Mouse (Mus musculus): ENCODE results near the gene Cldn1. TPM values are rescaled to one million over a fixed set of nuclear protein-coding genes. Genes with fewer than 3 reads are reported as not detected.

Cldn1 gene
- polyA plus RNA-seq (2012; rRNA removed): 0.21 and 0.23 TPM in 2 replicates

- TF ChIP-seq POLR2A (IDR thresholded peaks at IDR 0.05; ENCODE audit: low read depth, low read length) (no peak), CTCF (IDR thresholded peaks at IDR 0.05; ENCODE audit: extremely low read depth, insufficient read depth, insufficient read length, insufficient replicate concordance) (peak; percentile 31; the same call in 1 of the 2 replicates)
- WGBS: 9% methylated on average over 33 of the region's 33 CpGs
- Histone ChIP-seq H3K27me3 (ENCODE audit: control insufficient read depth, insufficient read depth, low read length) (no peaks in the 10 kb centered on the region; the same call in 1 of the 2 replicates), H3K27ac (ENCODE audit: insufficient read depth, low read length) (no peak within 1 kb of the TSS), H3K4me3 (ENCODE audit: extremely low read depth, insufficient read depth, insufficient read length) (peak within 1 kb of the TSS; percentile 12; the same call in 1 of the 2 replicates), H3K4me1 (ENCODE audit: control insufficient read depth, insufficient read depth, insufficient read length) (no peaks in the 10 kb centered on the region), H3K36me3 (ENCODE audit: control insufficient read depth, insufficient read depth, low read length) (no peaks in the 10 kb centered on the region)
- peak in 1 of 2 experiments; percentile 26 for DNase-seq (ENCODE audit: low read depth in 1 of 2, low spot score in 2 of 2)
Observed at GRCm38 (mm10) chr16:26371325-26372053, at the start of gene Cldn1. TSS of gene Cldn1 (minus strand) at chr16:26371841.

- no peaks in the 10 kb centered on the region for H3K4me1 ChIP-seq (ENCODE audit: control insufficient read depth, insufficient read depth, insufficient read length)
- H3K27ac ChIP-seq (ENCODE audit: insufficient read depth, low read length): no peak overlapping the region
- no peak for DNase-seq (ENCODE audit: low read depth in 1 of 2, low spot score in 2 of 2)
- no peak overlapping the region for H3K4me3 ChIP-seq (ENCODE audit: extremely low read depth, insufficient read depth, insufficient read length)
- no peak for TF ChIP-seq CTCF (IDR thresholded peaks at IDR 0.05; ENCODE audit: extremely low read depth, insufficient read depth, insufficient read length, insufficient replicate concordance)
- no peak for TF ChIP-seq POLR2A (IDR thresholded peaks at IDR 0.05; ENCODE audit: low read depth, low read length)
- H3K36me3 ChIP-seq (ENCODE audit: control insufficient read depth, insufficient read depth, low read length): no peaks in the 10 kb centered on the region
- WGBS: 85% methylated on average over 3 of the region's 3 CpGs
- H3K27me3 ChIP-seq (ENCODE audit: control insufficient read depth, insufficient read depth, low read length): no peaks in the 10 kb centered on the region
Observed at GRCm38 (mm10) chr16:26418616-26419015, 47.0 kb upstream of the Cldn1 start.

DNA sequence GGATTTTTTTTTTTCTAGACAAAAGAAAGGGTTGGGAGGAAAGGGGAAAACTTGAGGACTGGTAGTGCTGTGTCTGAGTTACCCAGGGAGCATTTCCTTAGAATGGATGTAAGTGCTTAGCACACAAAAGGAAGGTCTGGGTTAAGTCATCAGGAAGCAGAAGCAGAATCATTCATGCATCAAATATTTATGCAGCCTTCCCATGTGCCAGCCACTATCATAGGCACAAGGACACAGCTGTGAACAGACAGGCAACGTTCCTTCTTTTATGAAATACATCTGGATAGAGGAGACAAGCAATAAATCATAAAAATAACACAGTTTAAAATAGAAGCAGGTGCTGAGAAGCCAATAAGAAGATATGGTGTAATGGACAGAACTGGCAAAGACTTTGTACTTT is 32.4 kb upstream of the Cldn1 start:
- Histone ChIP-seq H3K36me3 (ENCODE audit: control insufficient read depth, insufficient read depth, low read length) (no peaks in the 10 kb centered on the region), H3K4me3 (ENCODE audit: extremely low read depth, insufficient read depth, insufficient read length) (no peak overlapping the region), H3K27me3 (ENCODE audit: control insufficient read depth, insufficient read depth, low read length) (no peaks in the 10 kb centered on the region), H3K4me1 (ENCODE audit: control insufficient read depth, insufficient read depth, insufficient read length) (no peaks in the 10 kb centered on the region), H3K27ac (ENCODE audit: insufficient read depth, low read length) (no peak overlapping the region)
- no peak for DNase-seq (ENCODE audit: low read depth in 1 of 2, low spot score in 2 of 2)
- TF ChIP-seq CTCF (IDR thresholded peaks at IDR 0.05; ENCODE audit: extremely low read depth, insufficient read depth, insufficient read length, insufficient replicate concordance): no peak
- no peak for TF ChIP-seq POLR2A (IDR thresholded peaks at IDR 0.05; ENCODE audit: low read depth, low read length)
- 24% methylated on average over 1 of the region's 1 CpGs for WGBS

- H3K4me3 ChIP-seq (ENCODE audit: extremely low read depth, insufficient read depth, insufficient read length): no peak overlapping the region
- H3K27ac ChIP-seq (ENCODE audit: insufficient read depth, low read length): no peak overlapping the region
- no peaks in the 10 kb centered on the region for H3K4me1 ChIP-seq (ENCODE audit: control insufficient read depth, insufficient read depth, insufficient read length)
- H3K36me3 ChIP-seq (ENCODE audit: control insufficient read depth, insufficient read depth, low read length): no peaks in the 10 kb centered on the region
- no peak for DNase-seq (ENCODE audit: low read depth in 1 of 2, low spot score in 2 of 2)
- no peaks in the 10 kb centered on the region for H3K27me3 ChIP-seq (ENCODE audit: control insufficient read depth, insufficient read depth, low read length)
- TF ChIP-seq CTCF (IDR thresholded peaks at IDR 0.05; ENCODE audit: extremely low read depth, insufficient read depth, insufficient read length, insufficient replicate concordance) (no peak), POLR2A (IDR thresholded peaks at IDR 0.05; ENCODE audit: low read depth, low read length) (no peak)
- WGBS: 58% methylated on average over 3 of the region's 3 CpGs
Observed at GRCm38 (mm10) chr16:26400971-26401370, 29.3 kb upstream of the Cldn1 start.

DNA sequence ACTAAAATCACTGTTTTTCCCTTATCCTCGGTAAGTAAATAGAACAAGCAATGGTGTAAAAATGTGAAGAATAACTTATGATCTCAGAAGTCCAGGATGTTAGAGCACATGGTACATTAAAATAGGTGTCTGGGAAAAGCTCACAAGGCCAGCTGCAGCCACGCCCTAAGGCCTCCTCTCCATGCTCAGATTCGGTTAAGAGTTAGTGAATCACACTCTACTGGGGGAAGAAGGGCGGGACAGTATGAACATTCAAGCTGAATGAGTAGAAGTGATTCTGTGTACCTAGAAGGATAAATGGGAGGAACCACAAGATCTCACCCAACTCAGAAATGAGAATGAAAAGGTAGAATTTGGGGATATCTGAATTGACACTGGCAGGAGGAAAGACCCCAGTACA is 28.9 kb upstream of the Cldn1 start:
- Histone ChIP-seq H3K36me3 (ENCODE audit: control insufficient read depth, insufficient read depth, low read length) (no peaks in the 10 kb centered on the region), H3K4me1 (ENCODE audit: control insufficient read depth, insufficient read depth, insufficient read length) (no peaks in the 10 kb centered on the region), H3K27me3 (ENCODE audit: control insufficient read depth, insufficient read depth, low read length) (no peaks in the 10 kb centered on the region), H3K4me3 (ENCODE audit: extremely low read depth, insufficient read depth, insufficient read length) (no peak overlapping the region), H3K27ac (ENCODE audit: insufficient read depth, low read length) (no peak overlapping the region)
- TF ChIP-seq POLR2A (IDR thresholded peaks at IDR 0.05; ENCODE audit: low read depth, low read length) (no peak), CTCF (IDR thresholded peaks at IDR 0.05; ENCODE audit: extremely low read depth, insufficient read depth, insufficient read length, insufficient replicate concordance) (no peak)
- WGBS: 84% methylated on average over 4 of the region's 4 CpGs
- DNase-seq (ENCODE audit: low read depth in 1 of 2, low spot score in 2 of 2): no peak

GRCm38 (mm10) chr16:26390936-26391335 is 19.3 kb upstream of the Cldn1 start:
- DNase-seq (ENCODE audit: low read depth in 1 of 2, low spot score in 2 of 2): no peak
- TF ChIP-seq CTCF (IDR thresholded peaks at IDR 0.05; ENCODE audit: extremely low read depth, insufficient read depth, insufficient read length, insufficient replicate concordance): no peak
- no peak for TF ChIP-seq POLR2A (IDR thresholded peaks at IDR 0.05; ENCODE audit: low read depth, low read length)
- WGBS: 84% methylated on average over 4 of the region's 4 CpGs
- no peaks in the 10 kb centered on the region for H3K36me3 ChIP-seq (ENCODE audit: control insufficient read depth, insufficient read depth, low read length)
- H3K4me1 ChIP-seq (ENCODE audit: control insufficient read depth, insufficient read depth, insufficient read length): no peaks in the 10 kb centered on the region
- no peak overlapping the region for H3K4me3 ChIP-seq (ENCODE audit: extremely low read depth, insufficient read depth, insufficient read length)
- no peak overlapping the region for H3K27ac ChIP-seq (ENCODE audit: insufficient read depth, low read length)
- H3K27me3 ChIP-seq (ENCODE audit: control insufficient read depth, insufficient read depth, low read length): no peaks in the 10 kb centered on the region

- DNase-seq (ENCODE audit: low read depth in 1 of 2, low spot score in 2 of 2): no peak
- TF ChIP-seq POLR2A (IDR thresholded peaks at IDR 0.05; ENCODE audit: low read depth, low read length): no peak
- TF ChIP-seq CTCF (IDR thresholded peaks at IDR 0.05; ENCODE audit: extremely low read depth, insufficient read depth, insufficient read length, insufficient replicate concordance): no peak
- 81% methylated on average over 2 of the region's 2 CpGs for WGBS
- Histone ChIP-seq H3K27ac (ENCODE audit: insufficient read depth, low read length) (no peak overlapping the region), H3K27me3 (ENCODE audit: control insufficient read depth, insufficient read depth, low read length) (no peaks in the 10 kb centered on the region), H3K36me3 (ENCODE audit: control insufficient read depth, insufficient read depth, low read length) (no peaks in the 10 kb centered on the region), H3K4me3 (ENCODE audit: extremely low read depth, insufficient read depth, insufficient read length) (no peak overlapping the region), H3K4me1 (ENCODE audit: control insufficient read depth, insufficient read depth, insufficient read length) (no peaks in the 10 kb centered on the region)
Observed at GRCm38 (mm10) chr16:26386159-26386558, 14.5 kb upstream of the Cldn1 start.
